Mouse (Mus musculus) cortical plate, adult 2 months (tissue): ENCODE measurements around the gene Porcn.

Experiments used
- CTCF ChIP-seq: fragments of 200-500 bp; IDR thresholded peaks from 2 replicates; pipeline ENCODE4 v1.5.1; 2011; ENCODE audit warnings: mild to moderate bottlenecking, control low read depth, low read length; ENCODE audit not compliant: insufficient read depth; ENCODE audit errors: extremely low read depth
- POLR2A ChIP-seq: fragments of 200-500 bp; IDR thresholded peaks from 2 replicates; pipeline ENCODE4 v1.6.1; 2011; ENCODE audit warnings: mild to moderate bottlenecking, low read length, control low read depth; ENCODE audit not compliant: insufficient read depth; ENCODE audit errors: extremely low read depth

DNA sequence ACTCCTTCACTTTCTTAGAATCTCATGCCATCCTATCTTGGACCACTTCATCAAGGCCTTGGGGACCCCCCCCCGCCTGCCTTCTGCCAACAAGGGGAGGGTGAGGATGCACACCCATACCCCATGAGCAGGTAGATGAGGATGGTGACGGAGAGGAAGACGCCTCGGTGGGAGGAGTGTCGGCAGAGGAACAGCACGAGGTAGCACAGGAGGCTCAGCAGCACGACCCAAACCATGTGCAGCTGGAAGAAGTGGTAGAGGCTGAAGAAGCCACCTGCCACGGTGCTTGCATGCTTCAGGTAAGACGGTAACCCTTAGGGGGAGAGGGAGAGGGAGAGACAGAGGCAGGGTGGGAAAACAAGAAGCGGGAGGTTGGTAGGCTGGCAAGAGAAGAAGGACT lies 2.2 kb downstream of the Porcn start:
- TF ChIP-seq CTCF (no peak), POLR2A (no peak)
